Mouse (Mus musculus) E14TG2a.4 (cell line): ENCODE measurements around the gene Eme2.

ENCODE experiments used
- H3K27me3 ChIP-seq: 2 replicates; pipeline ENCODE4 v1.6.1; 2014; ENCODE audit warnings: low read length, control low read depth; ENCODE audit not compliant: insufficient read depth
- H3K36me3 ChIP-seq: 2 replicates; pipeline ENCODE4 v1.6.1; 2014; ENCODE audit warnings: low read length, control low read depth; ENCODE audit not compliant: insufficient read depth
- H3K4me1 ChIP-seq: replicated peaks from 2 replicates; pipeline ENCODE4 v1.6.1; 2014; ENCODE audit warnings: low read depth, low read length, control low read depth
- H3K4me3 ChIP-seq: replicated peaks from 2 replicates; pipeline ENCODE4 v1.5.1; 2014; ENCODE audit warnings: mild to moderate bottlenecking, low read length
- H3K9me3 ChIP-seq: 2 replicates; pipeline ENCODE4 v1.6.1; 2014; ENCODE audit warnings: low read length, control low read depth
- CTCF ChIP-seq: conservative IDR thresholded peaks from 2 replicates; pipeline ENCODE4 v1.5.1; 2014; ENCODE audit warnings: low read length
- NANOG ChIP-seq: IDR thresholded peaks from 2 replicates; pipeline ENCODE4 v1.6.1; 2014; ENCODE audit warnings: borderline replicate concordance, low read length, mixed read lengths
- POU5F1 ChIP-seq: IDR thresholded peaks from 2 replicates; pipeline ENCODE4 v1.6.1; 2014; ENCODE audit warnings: low read length, borderline replicate concordance

Eme2 gene

GRCm38 (mm10) chr17:24873695-24874404 is 21.0 kb downstream of the Eme2 start:
- no peaks in the 10 kb centered on the region for H3K9me3 ChIP-seq
- H3K4me1 ChIP-seq, result peaks cover 84% of the 10 kb centered on the region
- peaks cover 6% of the 10 kb centered on the region; the same call in 1 of the 2 replicates for H3K36me3 ChIP-seq
- TF ChIP-seq POU5F1, result no peak
- TF ChIP-seq CTCF, result no peak
- TF ChIP-seq NANOG, result no peak
- H3K27me3 ChIP-seq, result no peaks in the 10 kb centered on the region
- H3K4me3 ChIP-seq, result peak overlapping the region; percentile 52

GRCm38 (mm10) chr17:24867914-24868313 is 27.0 kb downstream of the Eme2 start:
- Histone ChIP-seq H3K4me1 (peaks cover 43% of the 10 kb centered on the region), H3K36me3 (peaks cover 54% of the 10 kb centered on the region), H3K27me3 (no peaks in the 10 kb centered on the region), H3K9me3 (no peaks in the 10 kb centered on the region), H3K4me3 (no peak overlapping the region)
- no peak for TF ChIP-seq NANOG
- TF ChIP-seq POU5F1, result no peak

- Histone ChIP-seq H3K27me3 (no peaks in the 10 kb centered on the region), H3K4me1 (peaks cover 24% of the 10 kb centered on the region), H3K36me3 (peaks cover 75% of the 10 kb centered on the region), H3K9me3 (no peaks in the 10 kb centered on the region), H3K4me3 (no peak within 1 kb of the TSS)
- TF ChIP-seq POU5F1 (no peak), NANOG (no peak), CTCF (no peak)
Observed at GRCm38 (mm10) chr17:24865776-24866175, 29.1 kb downstream of the Eme2 start, which contains the start of gene Igfals. Gene Igfals (plus strand): TSS chr17:24865997.

GRCm38 (mm10) chr17:24861785-24862184 is 33.1 kb downstream of the Eme2 start:
- TF ChIP-seq POU5F1 (no peak), CTCF (no peak)

GRCm38 (mm10) chr17:24860076-24860475 is 34.8 kb downstream of the Eme2 start:
- Histone ChIP-seq H3K4me3 (no peak overlapping the region), H3K9me3 (no peaks in the 10 kb centered on the region), H3K4me1 (peaks cover 32% of the 10 kb centered on the region), H3K36me3 (peaks cover 85% of the 10 kb centered on the region), H3K27me3 (no peaks in the 10 kb centered on the region)
- TF ChIP-seq NANOG, result no peak
- TF ChIP-seq CTCF, result no peak
- no peak for TF ChIP-seq POU5F1

More at GRCm38 (mm10) chr17:24861785-24862184, 33.1 kb downstream of the Eme2 start:
- no peaks in the 10 kb centered on the region for H3K27me3 ChIP-seq
- H3K9me3 ChIP-seq, result no peaks in the 10 kb centered on the region
- no peak overlapping the region for H3K4me3 ChIP-seq
- H3K4me1 ChIP-seq, result peaks cover 26% of the 10 kb centered on the region
- H3K36me3 ChIP-seq, result peaks cover 85% of the 10 kb centered on the region

GRCm38 (mm10) chr17:24858967-24859366 is 35.9 kb downstream of the Eme2 start:
- Histone ChIP-seq H3K36me3 (peaks cover 77% of the 10 kb centered on the region), H3K4me3 (no peak overlapping the region), H3K4me1 (peaks cover 26% of the 10 kb centered on the region), H3K27me3 (no peaks in the 10 kb centered on the region), H3K9me3 (no peaks in the 10 kb centered on the region)
- TF ChIP-seq POU5F1, result no peak
- TF ChIP-seq CTCF, result no peak
- no peak for TF ChIP-seq NANOG

GRCm38 (mm10) chr17:24857831-24858470 is 36.9 kb downstream of the Eme2 start:
- peaks cover 23% of the 10 kb centered on the region for H3K4me1 ChIP-seq
- no peaks in the 10 kb centered on the region for H3K27me3 ChIP-seq
- peaks cover 76% of the 10 kb centered on the region for H3K36me3 ChIP-seq
- H3K9me3 ChIP-seq, result no peaks in the 10 kb centered on the region
- TF ChIP-seq POU5F1 (no peak), NANOG (no peak), CTCF (no peak)
- H3K4me3 ChIP-seq, result no peak overlapping the region

GRCm38 (mm10) chr17:24856589-24856988 is 38.3 kb downstream of the Eme2 start:
- H3K36me3 ChIP-seq, result peaks cover 67% of the 10 kb centered on the region
- TF ChIP-seq POU5F1 (no peak), NANOG (no peak), CTCF (no peak)
- peaks cover 2% of the 10 kb centered on the region for H3K27me3 ChIP-seq
- H3K4me3 ChIP-seq, result no peak overlapping the region
- H3K4me1 ChIP-seq, result peaks cover 26% of the 10 kb centered on the region
- no peaks in the 10 kb centered on the region for H3K9me3 ChIP-seq
